Mouse (Mus musculus) hindbrain, embryonic 14.5 days (tissue): ENCODE measurements at regions not wholly inside any gene's neighbourhood (a gene's known extent, or its start where the extent isn't known, plus 50 kb on each side); places are given as distances from the start of the nearest gene placed in this dataset.

Experiments
- ATAC-seq: fragments of 200-750 bp; cut with Nextera tagmentation; 2 replicates; pipeline ENCODE4 v1.8.0; 2017; ENCODE audit warnings: moderate number of reproducible peaks, mild to moderate bottlenecking, moderate TSS enrichment, moderate library complexity; ENCODE audit not compliant: low FRiP score
- DNase-seq: peaks from one replicate; pipeline ENCODE4 v3.0.0-alpha.2; 2015; ENCODE audit warnings: low spot score
- H3K27ac ChIP-seq: fragments of 300-500 bp; sonication (generic); 2 replicates; pipeline ENCODE4 v1.5.1; 2014; ENCODE audit warnings: mild to moderate bottlenecking, moderate library complexity
- H3K27me3 ChIP-seq: fragments of 300-500 bp; sonication (generic); 2 replicates; pipeline ENCODE4 v1.6.1; 2014; ENCODE audit warnings: mild to moderate bottlenecking, low read length, mixed read lengths; ENCODE audit not compliant: control insufficient read depth, insufficient read depth
- H3K36me3 ChIP-seq: fragments of 300-500 bp; sonication (generic); replicated peaks from 2 replicates; pipeline ENCODE4 v1.6.1; 2014; ENCODE audit not compliant: control insufficient read depth, insufficient read depth
- H3K4me1 ChIP-seq: fragments of 300-500 bp; sonication (generic); replicated peaks from 2 replicates; pipeline ENCODE4 v1.6.1; 2014; ENCODE audit warnings: antibody characterized with exemption, low read length, mixed read lengths; ENCODE audit not compliant: control insufficient read depth, insufficient read depth
- H3K4me2 ChIP-seq: fragments of 300-500 bp; sonication (generic); replicated peaks from 2 replicates; pipeline ENCODE4 v1.6.1; 2014; ENCODE audit warnings: mild to moderate bottlenecking, moderate library complexity
- H3K4me3 ChIP-seq: fragments of 300-500 bp; sonication (generic); replicated peaks from 2 replicates; pipeline ENCODE4 v1.5.1; 2014; ENCODE audit warnings: mild to moderate bottlenecking, low read length
- H3K9ac ChIP-seq: fragments of 300-500 bp; sonication (generic); 2 replicates; pipeline ENCODE4 v1.6.1; 2014
- H3K9me3 ChIP-seq: fragments of 300-500 bp; sonication (generic); 2 replicates; pipeline ENCODE4 v1.6.1; 2016; ENCODE audit warnings: low read length; ENCODE audit not compliant: control insufficient read depth
- WGBS: fragments of 180-500 bp; shearing (Covaris S2); extraction: QIAGEN DNeasy Blood & Tissue Kit; methylation state at CpG from one replicate; pipeline ENCODE4 v1.1.7; 2014; 5-methylcytosine and 5-hydroxymethylcytosine counted together

DNA sequence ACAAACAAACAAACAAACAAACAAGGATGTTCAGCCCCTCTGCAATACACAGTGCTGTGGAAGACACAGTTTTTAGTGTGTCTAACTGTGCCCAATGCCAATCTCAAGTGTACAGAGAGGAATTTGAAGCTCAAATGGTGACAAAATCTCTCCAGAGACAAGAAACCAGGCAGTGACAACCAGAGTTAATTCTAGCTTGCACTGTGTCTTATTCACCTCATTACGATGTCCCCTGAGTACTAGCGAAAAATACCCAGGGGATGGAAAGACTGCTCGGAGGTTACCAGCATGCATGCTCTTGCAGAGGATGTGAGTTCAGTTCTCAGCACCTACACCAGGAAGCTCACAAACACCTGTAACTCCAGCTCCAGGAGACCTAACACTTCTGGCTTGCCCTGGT lies 319.3 kb upstream of the Acvr2a start:
- Histone ChIP-seq H3K36me3 (no peaks in the 10 kb centered on the region), H3K9me3 (no peaks in the 10 kb centered on the region), H3K4me2 (no peak overlapping the region), H3K4me3 (no peak overlapping the region), H3K27ac (no peak overlapping the region), H3K4me1 (no peaks in the 10 kb centered on the region), H3K27me3 (no peaks in the 10 kb centered on the region), H3K9ac (no peak overlapping the region)
- ATAC-seq (no peak), DNase-seq (no peak)
- WGBS: 85% methylated on average over 3 of the region's 3 CpGs

DNA sequence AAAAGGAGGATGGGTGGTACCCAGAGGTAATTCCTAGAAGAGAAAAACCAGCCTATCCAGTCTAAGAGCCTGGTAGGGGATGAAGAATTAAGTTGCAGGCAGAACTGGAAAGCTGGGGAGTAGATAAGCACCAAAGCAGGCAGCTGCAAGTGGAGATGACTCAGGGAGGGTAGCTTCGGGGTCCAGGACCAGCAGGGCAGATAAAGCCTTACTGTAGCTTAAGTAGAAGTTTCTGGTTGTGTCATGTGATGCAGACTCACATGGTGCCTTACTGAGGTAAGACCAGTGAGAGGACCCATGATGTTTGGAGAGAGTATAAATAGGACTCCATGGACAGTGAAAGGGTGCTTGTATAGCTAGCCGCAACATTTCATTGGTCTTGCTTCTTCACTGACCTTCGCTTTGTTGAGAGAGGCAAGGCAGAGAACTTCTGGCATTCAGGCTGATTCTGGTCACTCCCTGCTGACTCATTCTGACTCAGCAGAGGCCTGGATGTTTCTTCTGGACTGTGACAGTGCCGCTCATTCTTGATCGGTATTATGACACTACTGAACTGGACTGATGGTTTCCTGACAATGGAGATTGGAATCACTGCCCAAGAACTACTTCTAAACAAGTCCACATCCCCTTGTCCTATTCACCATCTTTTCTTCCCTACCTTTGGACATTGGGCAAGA lies 315.7 kb upstream of the Acvr2a start:
- no peak overlapping the region for H3K4me3 ChIP-seq
- no peak for ATAC-seq
- no peaks in the 10 kb centered on the region for H3K4me1 ChIP-seq
- DNase-seq: no peak
- H3K36me3 ChIP-seq: no peaks in the 10 kb centered on the region
- no peaks in the 10 kb centered on the region for H3K9me3 ChIP-seq
- no peaks in the 10 kb centered on the region for H3K27me3 ChIP-seq
- H3K27ac ChIP-seq: no peak overlapping the region
- WGBS: 96% methylated on average over 5 of the region's 5 CpGs
- H3K9ac ChIP-seq: no peak overlapping the region
- H3K4me2 ChIP-seq: no peak overlapping the region

DNA sequence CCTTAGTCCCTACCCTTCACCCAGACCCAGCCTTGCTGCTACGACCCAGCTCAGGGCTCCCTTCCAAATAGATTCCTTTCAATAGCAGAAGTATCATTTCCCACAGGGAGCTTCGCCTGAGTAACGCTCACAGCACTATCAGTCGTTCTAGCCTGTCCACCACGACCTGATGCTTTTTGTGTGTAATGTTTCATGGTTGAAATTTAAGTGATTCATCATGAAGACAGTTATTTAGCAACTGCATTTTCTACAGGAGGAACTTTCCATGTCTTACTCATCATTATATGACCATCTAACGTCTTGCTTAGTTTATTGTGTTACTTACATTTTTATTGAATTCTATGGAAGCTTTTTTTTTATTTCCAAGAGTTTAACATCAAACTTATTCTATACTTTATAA lies 314.5 kb upstream of the Acvr2a start:
- ATAC-seq: no peak
- 83% methylated on average over 6 of the region's 6 CpGs for WGBS
- DNase-seq: no peak

DNA sequence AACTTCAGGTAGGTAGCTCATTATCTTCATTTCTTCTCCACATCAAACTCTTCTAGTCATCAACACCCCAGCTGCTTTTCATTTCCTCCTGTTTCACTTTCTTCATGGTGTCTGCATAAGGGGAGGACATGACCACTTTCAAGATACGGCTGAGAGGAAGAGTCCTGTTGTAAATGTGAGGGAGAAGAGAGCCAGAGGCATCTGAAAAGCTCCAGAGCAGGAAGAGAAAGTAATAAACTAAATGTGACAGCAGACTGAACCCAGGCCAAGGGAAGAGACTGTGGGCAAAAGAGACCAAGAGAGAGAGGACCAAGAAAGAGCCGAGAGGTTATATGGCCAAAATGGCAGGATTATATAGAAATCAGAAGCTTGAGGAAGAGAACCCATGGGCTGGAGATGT lies 312.5 kb upstream of the Acvr2a start:
- no peaks in the 10 kb centered on the region for H3K9me3 ChIP-seq
- 88% methylated on average over 2 of the region's 2 CpGs for WGBS
- ATAC-seq (no peak), DNase-seq (no peak)
- H3K36me3 ChIP-seq: no peaks in the 10 kb centered on the region
- no peak overlapping the region for H3K27ac ChIP-seq
- H3K4me3 ChIP-seq: no peak overlapping the region
- no peaks in the 10 kb centered on the region for H3K27me3 ChIP-seq
- no peaks in the 10 kb centered on the region for H3K4me1 ChIP-seq
- H3K9ac ChIP-seq: no peak overlapping the region
- H3K4me2 ChIP-seq: no peak overlapping the region

More for the DNA sequence above, 314.5 kb upstream of the Acvr2a start:
- Histone ChIP-seq H3K27ac (no peak overlapping the region), H3K9me3 (no peaks in the 10 kb centered on the region), H3K4me1 (no peaks in the 10 kb centered on the region), H3K4me2 (no peak overlapping the region), H3K36me3 (no peaks in the 10 kb centered on the region), H3K4me3 (no peak overlapping the region), H3K9ac (no peak overlapping the region), H3K27me3 (no peaks in the 10 kb centered on the region)

DNA sequence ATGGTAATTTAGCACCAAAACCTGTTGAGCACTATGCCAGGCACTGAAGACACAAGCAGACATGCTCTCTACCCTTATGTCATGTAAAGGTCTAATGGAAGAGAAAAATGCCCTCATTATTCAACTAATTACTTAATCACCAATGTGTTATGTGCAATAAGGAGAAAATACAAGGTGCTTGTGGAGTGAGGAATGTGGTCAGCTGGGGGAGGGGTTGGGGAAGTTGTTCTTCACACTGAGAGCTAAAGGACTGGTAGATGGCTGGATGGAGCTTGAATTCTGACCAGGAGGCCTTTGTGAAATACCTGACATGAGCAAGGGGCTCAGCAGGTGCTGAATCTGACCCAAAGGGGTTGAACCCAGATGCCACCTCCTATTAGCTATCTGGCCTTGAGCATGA lies 300.1 kb upstream of the Acvr2a start:
- no peak overlapping the region for H3K27ac ChIP-seq

DNA sequence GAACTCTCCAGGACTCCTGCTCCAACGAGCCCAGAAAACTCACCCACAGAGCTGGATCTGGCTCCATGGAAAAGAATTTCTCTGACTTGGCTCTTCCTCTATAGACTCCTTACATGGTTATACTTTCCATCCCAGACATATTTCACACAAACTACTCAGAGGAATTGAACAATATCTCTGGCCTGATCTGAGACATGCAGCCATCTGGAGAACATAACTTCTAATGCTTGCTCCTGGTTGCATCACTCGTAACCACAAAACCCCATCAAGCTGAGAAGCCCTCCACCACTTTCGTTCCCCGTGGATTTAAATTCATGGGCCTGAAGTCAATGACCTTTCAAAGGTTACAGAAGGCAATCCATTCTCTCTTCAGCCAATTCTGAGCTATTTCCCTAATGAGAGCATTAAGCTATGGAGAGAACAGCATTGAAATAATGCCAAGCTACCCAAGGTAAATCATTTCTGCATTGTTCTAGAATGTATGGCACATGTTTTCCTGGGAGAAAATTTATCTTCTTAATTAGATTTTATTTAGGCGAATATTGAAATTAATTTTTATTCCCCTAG lies 294.0 kb upstream of the Acvr2a start:
- H3K9ac ChIP-seq: no peak overlapping the region
- ATAC-seq: no peak
- no peaks in the 10 kb centered on the region for H3K36me3 ChIP-seq

More for the DNA sequence above, 300.1 kb upstream of the Acvr2a start:
- H3K27me3 ChIP-seq: no peaks in the 10 kb centered on the region
- H3K4me3 ChIP-seq: no peak overlapping the region
- H3K36me3 ChIP-seq: no peaks in the 10 kb centered on the region
- H3K4me1 ChIP-seq: no peaks in the 10 kb centered on the region
- ATAC-seq: no peak
- no peak overlapping the region for H3K9ac ChIP-seq
- no peaks in the 10 kb centered on the region for H3K9me3 ChIP-seq
- no peak for DNase-seq
- H3K4me2 ChIP-seq: no peak overlapping the region

DNA sequence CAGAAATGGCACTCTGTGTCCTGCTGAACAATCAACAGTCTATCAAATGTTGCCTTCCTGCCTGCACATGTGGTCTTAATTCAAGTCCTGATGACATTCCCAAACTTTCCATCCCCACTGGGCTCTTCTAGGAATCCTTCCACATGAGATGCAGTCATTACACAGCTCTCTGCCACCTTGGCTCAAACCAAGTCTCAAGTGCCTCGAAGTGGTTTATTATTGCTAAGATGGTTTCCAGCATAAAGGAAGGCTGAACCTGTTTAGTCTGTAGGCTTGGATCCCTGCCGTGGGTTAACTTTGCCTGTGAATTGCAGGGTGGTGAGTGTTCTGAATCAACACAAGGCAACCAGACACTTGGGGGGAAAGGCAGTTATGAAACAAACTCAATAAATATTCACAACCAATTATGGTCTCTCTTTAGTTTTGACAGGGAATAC lies 293.4 kb upstream of the Acvr2a start:
- no peaks in the 10 kb centered on the region for H3K27me3 ChIP-seq
- H3K36me3 ChIP-seq: no peaks in the 10 kb centered on the region
- ATAC-seq (no peak), DNase-seq (no peak)
- no peak overlapping the region for H3K4me3 ChIP-seq
- 70% methylated on average over 2 of the region's 2 CpGs for WGBS
- no peak overlapping the region for H3K4me2 ChIP-seq
- H3K9ac ChIP-seq: no peak overlapping the region
- H3K4me1 ChIP-seq: no peaks in the 10 kb centered on the region
- H3K27ac ChIP-seq: no peak overlapping the region
- H3K9me3 ChIP-seq: no peaks in the 10 kb centered on the region

More for the DNA sequence above, 294.0 kb upstream of the Acvr2a start:
- Histone ChIP-seq H3K4me1 (no peaks in the 10 kb centered on the region), H3K4me2 (no peak overlapping the region), H3K4me3 (no peak overlapping the region), H3K9me3 (no peaks in the 10 kb centered on the region), H3K27me3 (no peaks in the 10 kb centered on the region), H3K27ac (no peak overlapping the region)
- WGBS: 78% methylated on average over 5 of the region's 5 CpGs
- DNase-seq: no peak

DNA sequence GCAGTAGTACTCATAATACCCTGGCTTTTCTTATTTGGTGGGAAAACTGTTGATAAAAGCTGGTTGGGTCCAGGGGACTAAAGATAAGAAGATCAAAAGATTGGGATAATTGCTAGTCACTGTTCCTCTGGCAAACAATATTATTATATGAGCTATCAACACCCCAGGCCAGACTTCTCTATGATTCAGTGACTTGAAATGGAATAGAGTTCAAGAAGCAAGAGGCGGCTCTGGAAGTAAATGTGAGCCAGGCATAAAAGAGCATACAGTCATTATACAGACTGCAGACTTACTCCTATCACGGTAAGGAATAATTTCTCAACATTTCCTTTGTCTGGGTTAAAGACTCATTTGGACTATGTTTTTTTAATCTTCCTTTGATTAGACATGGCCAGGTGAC lies 278.5 kb upstream of the Acvr2a start:
- 93% methylated on average over 2 of the region's 2 CpGs for WGBS
- Histone ChIP-seq H3K9ac (no peak overlapping the region), H3K4me3 (no peak overlapping the region), H3K27me3 (no peaks in the 10 kb centered on the region), H3K4me1 (0 out of 2 replicates have a peak, but pooled peaks cover 6% of the 10 kb centered on the region), H3K36me3 (no peaks in the 10 kb centered on the region), H3K27ac (no peak overlapping the region), H3K4me2 (no peak overlapping the region), H3K9me3 (no peaks in the 10 kb centered on the region)
- no peak for DNase-seq
- ATAC-seq: no peak

DNA sequence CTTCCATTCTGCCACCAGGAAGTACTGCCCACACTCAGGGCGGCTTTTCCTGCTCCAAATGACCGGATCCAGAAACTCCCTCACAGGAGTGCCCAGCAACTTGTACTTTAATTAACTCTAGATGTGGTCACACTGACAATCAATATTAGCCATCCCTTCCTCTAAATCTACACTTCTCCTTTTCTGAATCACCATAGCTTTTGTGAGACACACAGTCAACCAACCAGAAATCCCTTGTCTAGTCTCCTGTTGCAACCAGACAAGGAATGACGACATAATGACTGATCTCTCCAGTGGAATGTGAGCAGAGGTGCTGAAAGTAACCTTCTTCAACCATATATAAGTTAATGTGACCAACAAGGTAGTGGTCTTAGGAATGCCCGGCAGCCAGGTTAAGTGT lies 277.0 kb upstream of the Acvr2a start:
- H3K4me1 ChIP-seq: 0 out of 2 replicates have a peak, but pooled peaks cover 6% of the 10 kb centered on the region
- WGBS: 71% methylated on average over 4 of the region's 4 CpGs
- H3K4me2 ChIP-seq: no peak overlapping the region
- H3K27me3 ChIP-seq: no peaks in the 10 kb centered on the region
- no peak for ATAC-seq
- H3K4me3 ChIP-seq: no peak overlapping the region
- no peaks in the 10 kb centered on the region for H3K36me3 ChIP-seq
- no peak overlapping the region for H3K27ac ChIP-seq
- H3K9ac ChIP-seq: no peak overlapping the region
- DNase-seq: no peak
- H3K9me3 ChIP-seq: no peaks in the 10 kb centered on the region
